Mouse (Mus musculus): ENCODE results near the gene Mus81.

Mus81 gene

GRCm38 (mm10) chr19:5466916-5467500, 21.2 kb downstream of the Mus81 start:
- no peak for DNase-seq

GRCm38 (mm10) chr19:5465037-5465436, 23.2 kb downstream of the Mus81 start:
- DNase-seq = peak; percentile 12

GRCm38 (mm10) chr19:5463791-5464562, 24.2 kb downstream of the Mus81 start:
- peak; percentile 87 for DNase-seq

GRCm38 (mm10) chr19:5463212-5463611, 25.0 kb downstream of the Mus81 start:
- DNase-seq = peak; percentile 19

- DNase-seq = peak; percentile 9
These were observed 26.8 kb downstream of the Mus81 start for GRCm38 (mm10) chr19:5461411-5461810.

- DNase-seq = peak; percentile 86
These were observed 27.7 kb downstream of the Mus81 start, which contains the start of gene Fibp for GRCm38 (mm10) chr19:5460465-5460911. Gene Fibp (plus strand): TSS chr19:5460615.

GRCm38 (mm10) chr19:5459896-5460295, 28.3 kb downstream of the Mus81 start:
- DNase-seq = no peak

- DNase-seq = peak; percentile 13
These were observed 29.2 kb downstream of the Mus81 start for GRCm38 (mm10) chr19:5459019-5459418.

GRCm38 (mm10) chr19:5457746-5458442, 30.3 kb downstream of the Mus81 start, which contains the start of gene Ccdc85b:
Gene Ccdc85b (minus strand): TSS chr19:5457894.
- DNase-seq = no peak

- peak; percentile 97 for DNase-seq
These were observed 31.1 kb downstream of the Mus81 start for GRCm38 (mm10) chr19:5456922-5457745.

- DNase-seq = peak; percentile 36
These were observed 31.8 kb downstream of the Mus81 start for GRCm38 (mm10) chr19:5456241-5456921.

GRCm38 (mm10) chr19:5455568-5455967, 32.6 kb downstream of the Mus81 start:
- peak; percentile 15 for DNase-seq

- peak; percentile 14 for DNase-seq
These were observed 33.2 kb downstream of the Mus81 start for GRCm38 (mm10) chr19:5455037-5455436.

GRCm38 (mm10) chr19:5451766-5452165, 36.4 kb downstream of the Mus81 start:
- DNase-seq = peak; percentile 13

GRCm38 (mm10) chr19:5449673-5450072, 38.5 kb downstream of the Mus81 start:
- DNase-seq = no peak

GRCm38 (mm10) chr19:5448354-5449150, 39.6 kb downstream of the Mus81 start:
- DNase-seq = peak; percentile 54

- DNase-seq = peak; percentile 93
These were observed 40.5 kb downstream of the Mus81 start, which contains the start of gene Fosl1 for GRCm38 (mm10) chr19:5447515-5448353. Gene Fosl1 (plus strand): TSS chr19:5447547.

- DNase-seq = no peak
These were observed 42.5 kb downstream of the Mus81 start for GRCm38 (mm10) chr19:5445747-5446146.

- no peak for DNase-seq
These were observed 43.2 kb downstream of the Mus81 start for GRCm38 (mm10) chr19:5444954-5445353.

GRCm38 (mm10) chr19:5444371-5444908, 43.8 kb downstream of the Mus81 start:
- no peak for DNase-seq
